Mouse (Mus musculus): ENCODE results near the gene Ppt1. TPM values are rescaled to one million over a fixed set of nuclear protein-coding genes. Genes with fewer than 3 reads are reported as not detected.

Ppt1 gene
- total RNA-seq, 2 experiments from 2014 or later: 35.1 to 38.7 TPM

DNA sequence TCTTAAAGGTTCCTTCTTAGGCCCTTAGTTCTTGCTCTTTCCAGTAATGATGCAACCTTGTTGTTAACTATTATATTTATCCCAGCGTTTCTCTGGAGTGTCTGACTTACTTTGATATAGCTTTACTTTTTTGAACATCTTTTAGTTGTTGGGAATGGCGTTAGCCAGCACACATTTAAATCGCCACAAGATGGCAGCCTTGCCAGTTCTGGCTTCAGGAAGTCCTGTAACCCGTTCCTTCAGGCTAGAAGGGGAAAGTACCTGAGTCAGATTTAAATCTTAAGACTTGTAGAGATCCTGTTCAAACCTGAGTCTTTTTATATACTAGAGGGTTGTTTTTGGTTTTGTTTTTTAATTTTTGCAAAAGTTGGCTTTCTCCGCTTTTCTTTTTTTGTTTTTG is 62.3 kb downstream of the Ppt1 start:
- intact Hi-C loops (cut with DNase I): loop anchor here (2.0 to 5.0 kb wide), 2 partner anchors 86 to 184 kb away; no protein-coding TSS in a partner anchor
- DNase-seq (ENCODE audit: low spot score): no peak

DNA sequence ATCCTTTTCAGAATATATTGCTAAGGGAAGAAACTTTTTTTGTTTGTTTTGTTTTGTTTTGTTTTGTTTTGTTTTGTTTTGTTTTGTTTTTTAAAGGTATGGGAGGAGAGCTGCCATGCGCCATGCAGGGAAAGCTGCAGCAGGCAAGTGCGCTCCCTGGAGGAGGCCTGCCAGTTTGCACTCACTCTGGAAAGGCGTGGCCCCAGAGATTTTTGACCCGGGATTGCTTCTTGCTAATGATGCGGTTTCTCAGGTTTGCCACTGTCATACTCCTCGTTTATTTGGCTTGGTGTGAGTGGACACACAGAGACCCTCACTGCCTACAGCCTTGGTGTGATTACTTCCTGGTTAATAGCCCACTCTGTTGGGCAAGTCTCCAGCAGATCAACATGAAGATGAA is 66.1 kb downstream of the Ppt1 start:
- intact Hi-C loops (cut with DNase I): no loop called here
- DNase-seq (ENCODE audit: low spot score): no peak

DNA sequence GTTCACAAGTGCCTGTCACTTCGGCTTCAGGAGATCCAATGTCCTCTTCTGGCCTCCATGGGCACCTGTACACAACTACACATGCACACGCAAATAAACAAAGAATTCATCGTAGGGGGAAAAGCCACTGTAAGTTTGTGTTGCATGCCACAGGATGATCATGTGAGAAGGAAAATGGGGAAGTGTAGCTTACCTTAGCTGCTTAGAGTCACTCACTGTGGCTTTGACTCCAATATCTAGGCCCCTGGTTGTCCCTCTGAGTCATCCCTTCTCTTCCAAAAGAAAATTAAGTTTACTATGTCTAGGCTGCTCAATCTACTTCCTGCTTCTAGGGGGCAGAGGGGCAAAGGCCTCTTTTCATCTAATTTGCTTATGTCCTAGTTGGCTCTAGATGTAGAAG is 67.7 kb downstream of the Ppt1 start:
- DNase-seq (ENCODE audit: low spot score): no peak
- intact Hi-C loops (cut with DNase I): no loop called here

DNA sequence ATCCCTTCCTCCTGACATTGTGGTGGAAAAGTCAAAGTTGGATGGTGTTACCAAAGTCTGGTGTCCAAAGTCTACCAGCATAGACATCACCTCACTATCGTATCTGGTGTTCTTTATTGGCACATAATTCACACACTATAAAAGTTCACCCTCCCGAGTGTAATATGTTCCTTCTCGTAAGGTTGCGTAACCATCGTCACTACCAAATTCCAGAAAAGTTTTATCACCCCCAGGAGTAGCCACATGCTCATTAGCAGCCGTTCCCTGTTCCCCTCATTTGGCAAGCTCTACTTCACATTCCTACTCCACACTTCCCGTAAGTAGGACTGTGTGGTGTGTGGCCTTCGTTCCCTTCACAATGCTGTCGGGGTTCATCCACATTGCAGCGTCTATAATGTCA is 69.3 kb downstream of the Ppt1 start:
- DNase-seq (ENCODE audit: low spot score): no peak
- intact Hi-C loops (cut with DNase I): no loop called here

Other genes starting within 250 kb of the Ppt1 start
- not detected for gene 9530002B09Rik, start 147.0 kb upstream of the Ppt1 start, total RNA-seq (2021)
- 10 to 100 TPM; 52.6 to 54.5 TPM for gene Cap1, start 49.8 kb downstream of the Ppt1 start, total RNA-seq (2021)
- gene Mfsd2a, start 124.9 kb downstream of the Ppt1 start, total RNA-seq (2021): not detected
- under 1 TPM; 0.08 to 0.53 TPM for gene Mycl, start 159.4 kb downstream of the Ppt1 start, total RNA-seq (2021)
- gene Trit1, start 180.4 kb downstream of the Ppt1 start, total RNA-seq (2021): 1 to 10 TPM; 5.4 to 6.4 TPM

All from heart, postnatal 25 days (tissue).